Mouse (Mus musculus): ENCODE measurements around the gene Itgad. TPM values are rescaled to one million over a fixed set of nuclear protein-coding genes. Genes with fewer than 3 reads are reported as not detected.

Gene Itgad
- total and polyA plus RNA-seq, 2 experiments from 2014 or later, result 0.25 TPM; not detected in 1

DNA sequence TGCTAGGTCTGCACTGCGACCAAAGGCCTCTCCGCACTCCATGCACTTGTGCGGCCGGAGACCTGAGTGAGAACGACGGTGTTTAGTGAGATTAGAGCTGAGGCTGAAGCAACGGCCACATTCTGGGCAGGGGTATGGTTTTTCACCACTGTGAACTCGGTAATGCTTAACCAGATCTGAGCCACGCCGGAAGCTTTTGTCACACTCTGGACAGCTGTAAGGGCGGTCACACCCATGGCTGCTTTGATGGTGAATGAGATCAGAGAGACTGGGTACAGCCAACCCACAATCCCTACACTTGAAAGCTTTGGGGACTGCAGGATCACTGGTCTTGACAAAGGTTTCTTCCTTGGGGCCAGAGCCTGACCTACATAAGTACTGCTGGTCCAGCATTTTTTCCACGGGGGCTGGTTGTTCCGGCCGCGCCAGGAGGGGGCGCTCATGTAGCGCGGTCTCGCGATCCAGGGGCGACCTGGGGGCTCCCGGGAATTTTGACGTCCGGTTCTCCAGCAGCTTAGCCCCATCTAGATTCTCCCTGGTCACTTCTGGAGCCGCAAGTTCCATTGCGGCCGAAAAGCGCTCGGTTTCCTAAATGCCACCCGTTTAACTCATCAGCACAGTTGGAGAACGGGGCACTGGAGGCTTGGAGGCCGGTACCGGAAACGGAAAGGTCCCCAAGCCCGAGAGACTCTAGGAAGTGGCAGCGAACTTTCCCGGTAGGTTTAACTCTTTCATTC is 82.8 kb downstream of the Itgad start, which contains the start of gene Armc5:
TSS of gene Armc5 (plus strand) at position 487 of the 737 bp plus-strand sequence.
- H3K4me2 ChIP-seq (ENCODE audit: low read depth, low read length), result peak within 1 kb of the TSS; percentile 86
- ATAC-seq (ENCODE audit: insufficient read depth, low read depth), result peak; percentile 37
- peaks cover 30% of the 10 kb centered on the region for H3K36me3 ChIP-seq (replicated peaks; ENCODE audit: control insufficient read depth, insufficient read depth, low read length)
- peak; percentile 84 for DNase-seq (ENCODE audit: low spot score)
- H3K27me3 ChIP-seq (ENCODE audit: control insufficient read depth, insufficient read depth, low read length), result no peaks in the 10 kb centered on the region
- TF ChIP-seq CTCF (IDR thresholded peaks at IDR 0.05; ENCODE audit: low read depth), result peak; percentile 67
- TF ChIP-seq EP300 (IDR thresholded peaks at IDR 0.05; ENCODE audit: low read depth), result no peak
- H3K9me3 ChIP-seq (replicated peaks; ENCODE audit: control insufficient read depth, low read length), result no peaks in the 10 kb centered on the region
- no peaks in the 10 kb centered on the region; the same call in 1 of the 2 replicates for H3K4me1 ChIP-seq (ENCODE audit: control insufficient read depth, insufficient read depth)
- 26% methylated on average over 37 of the region's 37 CpGs for WGBS
- H3K4me3 ChIP-seq (ENCODE audit: low read depth, low read length), result peak within 1 kb of the TSS; percentile 76
- peak within 1 kb of the TSS; percentile 79 for H3K9ac ChIP-seq (replicated peaks; ENCODE audit: low read depth, low read length)
- peak within 1 kb of the TSS; percentile 99 for H3K27ac ChIP-seq (ENCODE audit: low read depth)

DNA sequence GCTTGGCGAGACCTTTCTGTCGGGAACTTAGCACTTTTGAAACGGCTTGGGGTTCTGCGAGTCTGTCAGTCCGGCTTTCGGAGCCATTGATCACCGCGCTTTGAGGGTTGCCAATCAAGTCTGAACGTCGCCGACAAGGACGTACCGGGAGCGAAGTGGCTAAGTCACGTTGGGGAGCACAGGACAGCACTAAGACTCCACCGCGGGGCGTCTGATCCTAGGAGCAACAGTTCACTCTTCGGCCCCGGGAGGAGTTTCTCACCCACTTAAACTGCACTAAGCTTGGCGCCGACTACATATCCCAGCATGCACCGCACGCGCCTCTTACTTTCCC is 83.4 kb downstream of the Itgad start:
- Histone ChIP-seq H3K9me3 (replicated peaks; ENCODE audit: control insufficient read depth, low read length) (no peaks in the 10 kb centered on the region), H3K9ac (replicated peaks; ENCODE audit: low read depth, low read length) (peak overlapping the region; percentile 79), H3K36me3 (replicated peaks; ENCODE audit: control insufficient read depth, insufficient read depth, low read length) (peaks cover 35% of the 10 kb centered on the region), H3K4me1 (ENCODE audit: control insufficient read depth, insufficient read depth) (no peaks in the 10 kb centered on the region; the same call in 1 of the 2 replicates), H3K4me3 (ENCODE audit: low read depth, low read length) (peak overlapping the region; percentile 76), H3K4me2 (ENCODE audit: low read depth, low read length) (peak overlapping the region; percentile 86), H3K27ac (ENCODE audit: low read depth) (peak overlapping the region; percentile 99), H3K27me3 (ENCODE audit: control insufficient read depth, insufficient read depth, low read length) (no peaks in the 10 kb centered on the region)
- WGBS, result 0% methylated on average over 25 of the region's 25 CpGs
- DNase-seq (ENCODE audit: low spot score) (no peak), ATAC-seq (ENCODE audit: insufficient read depth, low read depth) (no peak)
- no peak for TF ChIP-seq CTCF (IDR thresholded peaks at IDR 0.05; ENCODE audit: low read depth)
- TF ChIP-seq EP300 (IDR thresholded peaks at IDR 0.05; ENCODE audit: low read depth), result no peak

DNA sequence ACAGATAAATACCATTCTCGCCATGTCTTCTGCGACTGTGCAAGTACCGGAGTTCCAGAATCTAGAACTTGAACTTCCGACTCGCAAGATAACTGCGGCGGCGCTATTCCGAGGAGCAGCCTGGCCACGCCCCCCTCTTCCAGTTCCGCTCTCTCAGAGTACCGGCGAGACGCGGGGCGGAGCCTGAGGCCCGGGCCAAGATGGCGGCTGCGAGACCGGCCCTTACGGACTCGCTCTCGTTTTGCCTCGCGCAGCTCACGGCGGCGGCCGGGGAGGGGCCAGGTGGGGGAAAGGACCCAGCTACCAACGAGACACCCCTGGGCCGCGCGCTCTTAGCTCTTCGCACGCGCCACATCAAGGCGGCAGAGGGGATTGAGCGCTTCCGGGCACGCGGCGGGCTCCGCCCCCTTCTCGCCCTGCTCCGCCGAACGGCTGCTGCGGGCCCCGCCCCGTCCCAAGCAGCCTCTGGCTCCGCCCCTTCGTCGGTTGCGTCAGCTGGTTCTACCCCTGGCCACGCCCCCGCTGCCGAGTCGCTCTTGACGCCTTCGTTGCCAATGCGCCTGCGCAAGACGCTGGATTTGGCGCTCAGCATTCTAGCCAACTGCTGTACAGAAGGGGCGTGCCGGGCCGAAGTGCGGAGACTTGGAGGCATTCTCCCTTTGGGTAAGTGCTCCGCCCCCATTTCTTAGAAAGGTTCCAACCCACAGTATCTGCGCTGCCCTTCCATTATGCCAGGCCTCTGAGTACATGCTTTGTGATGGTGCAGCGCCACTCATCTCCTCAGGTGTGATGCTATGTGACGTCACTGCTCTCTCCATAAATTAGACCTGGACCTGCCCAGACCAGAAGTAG is 84.0 kb downstream of the Itgad start, which contains the start of gene 9130023H24Rik:
TSS of gene 9130023H24Rik (minus strand) at position 105 of the 852 bp plus-strand sequence.
- peak within 1 kb of the TSS; percentile 86 for H3K4me2 ChIP-seq (ENCODE audit: low read depth, low read length)
- no peaks in the 10 kb centered on the region for H3K27me3 ChIP-seq (ENCODE audit: control insufficient read depth, insufficient read depth, low read length)
- TF ChIP-seq EP300 (IDR thresholded peaks at IDR 0.05; ENCODE audit: low read depth) (no peak; the same call in 1 of the 2 replicates), CTCF (IDR thresholded peaks at IDR 0.05; ENCODE audit: low read depth) (0 out of 2 replicates have a peak, but pooled peaks have one; percentile 13)
- H3K36me3 ChIP-seq (replicated peaks; ENCODE audit: control insufficient read depth, insufficient read depth, low read length), result peaks cover 41% of the 10 kb centered on the region
- WGBS, result under 1% methylated on average over 67 of the region's 72 CpGs
- peak within 1 kb of the TSS; percentile 76 for H3K4me3 ChIP-seq (ENCODE audit: low read depth, low read length)
- H3K9ac ChIP-seq (replicated peaks; ENCODE audit: low read depth, low read length), result peak within 1 kb of the TSS; percentile 79
- DNase-seq (ENCODE audit: low spot score) (peak; percentile 99), ATAC-seq (ENCODE audit: insufficient read depth, low read depth) (peak; percentile 91)
- peak within 1 kb of the TSS; percentile 99 for H3K27ac ChIP-seq (ENCODE audit: low read depth)
- no peaks in the 10 kb centered on the region for H3K9me3 ChIP-seq (replicated peaks; ENCODE audit: control insufficient read depth, low read length)
- no peaks in the 10 kb centered on the region; the same call in 1 of the 2 replicates for H3K4me1 ChIP-seq (ENCODE audit: control insufficient read depth, insufficient read depth)

DNA sequence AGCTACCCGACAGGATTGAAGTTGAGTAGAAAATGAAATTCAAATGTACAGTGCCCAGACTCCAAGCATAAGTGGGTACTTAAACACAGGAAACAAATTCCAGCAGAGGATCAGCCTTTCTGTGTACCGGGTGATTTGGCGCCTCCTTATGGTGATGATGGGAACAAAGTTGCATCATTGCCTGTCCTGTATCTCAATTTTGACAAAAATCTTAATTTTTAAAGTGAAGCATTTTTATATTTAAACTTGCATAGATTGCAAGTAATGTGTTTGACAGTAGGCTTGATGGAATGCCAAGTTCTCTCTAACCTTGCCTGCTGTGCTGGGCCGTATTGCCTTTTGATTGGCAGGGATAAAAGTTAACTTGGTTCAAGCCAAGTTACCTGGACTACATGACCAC is 84.8 kb downstream of the Itgad start:
- DNase-seq (ENCODE audit: low spot score) (peak; percentile 63), ATAC-seq (ENCODE audit: insufficient read depth, low read depth) (no peak)
- Histone ChIP-seq H3K4me1 (ENCODE audit: control insufficient read depth, insufficient read depth) (no peaks in the 10 kb centered on the region; the same call in 1 of the 2 replicates), H3K9ac (replicated peaks; ENCODE audit: low read depth, low read length) (no peak overlapping the region), H3K27me3 (ENCODE audit: control insufficient read depth, insufficient read depth, low read length) (no peaks in the 10 kb centered on the region), H3K9me3 (replicated peaks; ENCODE audit: control insufficient read depth, low read length) (no peaks in the 10 kb centered on the region), H3K36me3 (replicated peaks; ENCODE audit: control insufficient read depth, insufficient read depth, low read length) (peaks cover 44% of the 10 kb centered on the region), H3K4me2 (ENCODE audit: low read depth, low read length) (peak overlapping the region; percentile 68), H3K4me3 (ENCODE audit: low read depth, low read length) (peak overlapping the region; percentile 76), H3K27ac (ENCODE audit: low read depth) (peak overlapping the region; percentile 99)
- TF ChIP-seq EP300 (IDR thresholded peaks at IDR 0.05; ENCODE audit: low read depth) (no peak), CTCF (IDR thresholded peaks at IDR 0.05; ENCODE audit: low read depth) (peak; percentile 48)
- 21% methylated on average over 4 of the region's 4 CpGs for WGBS

DNA sequence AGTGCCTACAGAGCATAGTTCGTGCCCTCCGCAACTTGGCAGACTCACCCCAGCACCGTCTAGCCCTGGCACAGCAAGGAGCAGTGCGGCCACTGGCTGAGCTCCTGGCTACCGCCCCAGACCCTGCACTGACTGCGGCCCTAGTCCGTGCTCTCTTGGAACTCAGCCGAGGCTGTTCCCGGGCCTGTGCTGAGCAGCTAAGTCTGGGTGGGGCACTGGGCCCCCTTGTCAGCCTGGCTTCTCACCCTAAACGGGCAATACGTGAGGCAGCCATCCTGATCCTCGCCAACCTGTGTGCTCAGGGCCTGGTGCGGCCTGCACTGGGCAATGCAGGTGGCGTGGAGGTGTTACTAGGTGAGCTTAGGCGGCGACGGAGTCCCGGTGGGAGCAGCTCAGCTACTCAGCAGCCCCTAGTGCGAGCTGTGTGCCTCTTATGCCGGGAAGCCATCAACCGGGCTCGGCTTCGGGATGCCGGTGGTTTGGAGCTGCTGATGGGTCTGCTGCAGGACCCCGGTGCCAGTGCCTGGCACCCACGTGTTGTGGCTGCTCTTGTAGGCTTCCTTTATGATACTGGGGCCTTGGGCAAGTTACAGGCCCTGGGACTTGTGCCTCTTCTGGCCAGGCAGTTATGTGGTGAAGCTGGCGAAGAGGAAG is 86.1 kb downstream of the Itgad start:
- ATAC-seq (ENCODE audit: insufficient read depth, low read depth) (no peak), DNase-seq (ENCODE audit: low spot score) (no peak)
- Histone ChIP-seq H3K36me3 (replicated peaks; ENCODE audit: control insufficient read depth, insufficient read depth, low read length) (peaks cover 56% of the 10 kb centered on the region), H3K4me1 (ENCODE audit: control insufficient read depth, insufficient read depth) (no peaks in the 10 kb centered on the region; the same call in 1 of the 2 replicates), H3K9ac (replicated peaks; ENCODE audit: low read depth, low read length) (no peak overlapping the region), H3K9me3 (replicated peaks; ENCODE audit: control insufficient read depth, low read length) (no peaks in the 10 kb centered on the region), H3K27ac (ENCODE audit: low read depth) (no peak overlapping the region), H3K4me2 (ENCODE audit: low read depth, low read length) (no peak overlapping the region), H3K27me3 (ENCODE audit: control insufficient read depth, insufficient read depth, low read length) (no peaks in the 10 kb centered on the region), H3K4me3 (ENCODE audit: low read depth, low read length) (no peak overlapping the region)
- no peak for TF ChIP-seq CTCF (IDR thresholded peaks at IDR 0.05; ENCODE audit: low read depth)
- no peak for TF ChIP-seq EP300 (IDR thresholded peaks at IDR 0.05; ENCODE audit: low read depth)
- 90% methylated on average over 27 of the region's 27 CpGs for WGBS

All from heart, postnatal 0 days (tissue).